Mouse (Mus musculus): ENCODE data around the gene Stx19. TPM values are rescaled to one million over a fixed set of nuclear protein-coding genes. Genes with fewer than 3 reads are reported as not detected.
A peak's percentile ranks its signal among the peaks of the same experiment; 100 is the strongest.

The Stx19 gene
- 0.55 and 0.71 TPM in 2 replicates for polyA plus RNA-seq (2015; fragmentation: Nextera tagmentation; extraction: Ambion mirVana)

- H3K27me3 ChIP-seq (replicated peaks; ENCODE audit: control insufficient read depth, insufficient read depth, low read length): no peaks in the 10 kb centered on the region
- H3K27ac ChIP-seq (ENCODE audit: low read length): no peak within 1 kb of the TSS
- no peak within 1 kb of the TSS for H3K4me3 ChIP-seq (replicated peaks; ENCODE audit: low read length)
- H3K9me3 ChIP-seq (ENCODE audit: control insufficient read depth, low read length): no peaks in the 10 kb centered on the region
- ATAC-seq: no peak
- no peak within 1 kb of the TSS for H3K4me2 ChIP-seq (ENCODE audit: low read length)
- no peak within 1 kb of the TSS for H3K9ac ChIP-seq (replicated peaks; ENCODE audit: low read depth, low read length)
- 0 out of 2 replicates have a peak, but pooled peaks cover 2% of the 10 kb centered on the region for H3K36me3 ChIP-seq (ENCODE audit: control insufficient read depth, insufficient read depth)
- H3K4me1 ChIP-seq (replicated peaks; ENCODE audit: control insufficient read depth, insufficient read depth, low read length): no peaks in the 10 kb centered on the region
- 89% methylated on average over 5 of the region's 5 CpGs for WGBS
These were observed at the start of gene Stx19 for GRCm38 (mm10) chr16:62814491-62814890. Gene Stx19, plus strand, starts transcription at chr16:62814676.

GRCm38 (mm10) chr16:62773462-62773861, 41.0 kb upstream of the Stx19 start:
- WGBS: 77% methylated on average over 4 of the region's 4 CpGs
- Histone ChIP-seq H3K4me3 (replicated peaks; ENCODE audit: low read length) (no peak overlapping the region), H3K27ac (ENCODE audit: low read length) (no peak overlapping the region), H3K9me3 (ENCODE audit: control insufficient read depth, low read length) (no peaks in the 10 kb centered on the region), H3K27me3 (replicated peaks; ENCODE audit: control insufficient read depth, insufficient read depth, low read length) (no peaks in the 10 kb centered on the region), H3K9ac (replicated peaks; ENCODE audit: low read depth, low read length) (no peak overlapping the region), H3K4me2 (ENCODE audit: low read length) (no peak overlapping the region), H3K4me1 (replicated peaks; ENCODE audit: control insufficient read depth, insufficient read depth, low read length) (no peaks in the 10 kb centered on the region), H3K36me3 (ENCODE audit: control insufficient read depth, insufficient read depth) (no peaks in the 10 kb centered on the region)
- ATAC-seq: no peak

- Histone ChIP-seq H3K27me3 (replicated peaks; ENCODE audit: control insufficient read depth, insufficient read depth, low read length) (no peaks in the 10 kb centered on the region), H3K36me3 (ENCODE audit: control insufficient read depth, insufficient read depth) (no peaks in the 10 kb centered on the region), H3K4me3 (replicated peaks; ENCODE audit: low read length) (no peak overlapping the region), H3K9ac (replicated peaks; ENCODE audit: low read depth, low read length) (no peak overlapping the region), H3K27ac (ENCODE audit: low read length) (no peak overlapping the region), H3K9me3 (ENCODE audit: control insufficient read depth, low read length) (no peaks in the 10 kb centered on the region), H3K4me2 (ENCODE audit: low read length) (no peak overlapping the region), H3K4me1 (replicated peaks; ENCODE audit: control insufficient read depth, insufficient read depth, low read length) (no peaks in the 10 kb centered on the region)
- ATAC-seq: no peak
- WGBS: 84% methylated on average over 11 of the region's 11 CpGs
These were observed 38.4 kb upstream of the Stx19 start for GRCm38 (mm10) chr16:62776034-62776433.

- 80% methylated on average over 10 of the region's 10 CpGs for WGBS
- H3K4me3 ChIP-seq (replicated peaks; ENCODE audit: low read length): no peak overlapping the region
- H3K9ac ChIP-seq (replicated peaks; ENCODE audit: low read depth, low read length): no peak overlapping the region
- no peaks in the 10 kb centered on the region for H3K27me3 ChIP-seq (replicated peaks; ENCODE audit: control insufficient read depth, insufficient read depth, low read length)
- H3K4me1 ChIP-seq (replicated peaks; ENCODE audit: control insufficient read depth, insufficient read depth, low read length): no peaks in the 10 kb centered on the region
- H3K36me3 ChIP-seq (ENCODE audit: control insufficient read depth, insufficient read depth): no peaks in the 10 kb centered on the region
- H3K27ac ChIP-seq (ENCODE audit: low read length): no peak overlapping the region
- no peaks in the 10 kb centered on the region for H3K9me3 ChIP-seq (ENCODE audit: control insufficient read depth, low read length)
- no peak overlapping the region for H3K4me2 ChIP-seq (ENCODE audit: low read length)
- no peak for ATAC-seq
These were observed 36.2 kb upstream of the Stx19 start for GRCm38 (mm10) chr16:62778282-62778681.

- Histone ChIP-seq H3K27me3 (replicated peaks; ENCODE audit: control insufficient read depth, insufficient read depth, low read length) (no peaks in the 10 kb centered on the region), H3K4me2 (ENCODE audit: low read length) (no peak overlapping the region), H3K36me3 (ENCODE audit: control insufficient read depth, insufficient read depth) (no peaks in the 10 kb centered on the region), H3K27ac (ENCODE audit: low read length) (no peak overlapping the region), H3K9me3 (ENCODE audit: control insufficient read depth, low read length) (no peaks in the 10 kb centered on the region), H3K4me1 (replicated peaks; ENCODE audit: control insufficient read depth, insufficient read depth, low read length) (peaks cover 18% of the 10 kb centered on the region), H3K4me3 (replicated peaks; ENCODE audit: low read length) (no peak overlapping the region), H3K9ac (replicated peaks; ENCODE audit: low read depth, low read length) (no peak overlapping the region)
- ATAC-seq: no peak
- WGBS: 72% methylated on average over 5 of the region's 5 CpGs
These were observed 32.2 kb upstream of the Stx19 start for GRCm38 (mm10) chr16:62782229-62782628.

GRCm38 (mm10) chr16:62786621-62787331, 27.7 kb upstream of the Stx19 start, which contains the start of gene Nsun3:
Gene Nsun3, minus strand, starts transcription at chr16:62786818.
- 3% methylated on average over 41 of the region's 41 CpGs for WGBS
- Histone ChIP-seq H3K4me1 (replicated peaks; ENCODE audit: control insufficient read depth, insufficient read depth, low read length) (peaks cover 22% of the 10 kb centered on the region), H3K27ac (ENCODE audit: low read length) (peak within 1 kb of the TSS; percentile 85), H3K4me3 (replicated peaks; ENCODE audit: low read length) (peak within 1 kb of the TSS; percentile 96), H3K36me3 (ENCODE audit: control insufficient read depth, insufficient read depth) (no peaks in the 10 kb centered on the region), H3K9ac (replicated peaks; ENCODE audit: low read depth, low read length) (peak within 1 kb of the TSS; percentile 90), H3K27me3 (replicated peaks; ENCODE audit: control insufficient read depth, insufficient read depth, low read length) (no peaks in the 10 kb centered on the region), H3K9me3 (ENCODE audit: control insufficient read depth, low read length) (no peaks in the 10 kb centered on the region), H3K4me2 (ENCODE audit: low read length) (peak within 1 kb of the TSS; percentile 89)
- ATAC-seq: peak; percentile 98

GRCm38 (mm10) chr16:62796608-62797007, 17.9 kb upstream of the Stx19 start:
- H3K9me3 ChIP-seq (ENCODE audit: control insufficient read depth, low read length): no peaks in the 10 kb centered on the region
- 90% methylated on average over 1 of the region's 1 CpGs for WGBS
- H3K27me3 ChIP-seq (replicated peaks; ENCODE audit: control insufficient read depth, insufficient read depth, low read length): no peaks in the 10 kb centered on the region
- no peak overlapping the region for H3K27ac ChIP-seq (ENCODE audit: low read length)
- no peak for ATAC-seq
- no peak overlapping the region for H3K4me2 ChIP-seq (ENCODE audit: low read length)
- H3K36me3 ChIP-seq (ENCODE audit: control insufficient read depth, insufficient read depth): peaks cover 8% of the 10 kb centered on the region
- no peaks in the 10 kb centered on the region for H3K4me1 ChIP-seq (replicated peaks; ENCODE audit: control insufficient read depth, insufficient read depth, low read length)
- no peak overlapping the region for H3K9ac ChIP-seq (replicated peaks; ENCODE audit: low read depth, low read length)
- no peak overlapping the region for H3K4me3 ChIP-seq (replicated peaks; ENCODE audit: low read length)

GRCm38 (mm10) chr16:62798808-62799207, 15.7 kb upstream of the Stx19 start:
- H3K36me3 ChIP-seq (ENCODE audit: control insufficient read depth, insufficient read depth): peaks cover 10% of the 10 kb centered on the region
- 91% methylated on average over 3 of the region's 3 CpGs for WGBS
- no peak overlapping the region for H3K9ac ChIP-seq (replicated peaks; ENCODE audit: low read depth, low read length)
- no peak for ATAC-seq
- H3K4me2 ChIP-seq (ENCODE audit: low read length): no peak overlapping the region
- no peaks in the 10 kb centered on the region for H3K27me3 ChIP-seq (replicated peaks; ENCODE audit: control insufficient read depth, insufficient read depth, low read length)
- H3K4me1 ChIP-seq (replicated peaks; ENCODE audit: control insufficient read depth, insufficient read depth, low read length): no peaks in the 10 kb centered on the region
- no peaks in the 10 kb centered on the region for H3K9me3 ChIP-seq (ENCODE audit: control insufficient read depth, low read length)
- H3K4me3 ChIP-seq (replicated peaks; ENCODE audit: low read length): no peak overlapping the region
- H3K27ac ChIP-seq (ENCODE audit: low read length): no peak overlapping the region

- 93% methylated on average over 4 of the region's 4 CpGs for WGBS
- H3K4me2 ChIP-seq (ENCODE audit: low read length): no peak overlapping the region
- no peak for ATAC-seq
These were observed 15.1 kb upstream of the Stx19 start for GRCm38 (mm10) chr16:62799426-62799825.

More at GRCm38 (mm10) chr16:62799426-62799825, 15.1 kb upstream of the Stx19 start:
- no peaks in the 10 kb centered on the region for H3K27me3 ChIP-seq (replicated peaks; ENCODE audit: control insufficient read depth, insufficient read depth, low read length)
- no peak overlapping the region for H3K4me3 ChIP-seq (replicated peaks; ENCODE audit: low read length)
- no peak overlapping the region for H3K9ac ChIP-seq (replicated peaks; ENCODE audit: low read depth, low read length)
- no peaks in the 10 kb centered on the region for H3K9me3 ChIP-seq (ENCODE audit: control insufficient read depth, low read length)
- H3K4me1 ChIP-seq (replicated peaks; ENCODE audit: control insufficient read depth, insufficient read depth, low read length): no peaks in the 10 kb centered on the region
- peaks cover 10% of the 10 kb centered on the region for H3K36me3 ChIP-seq (ENCODE audit: control insufficient read depth, insufficient read depth)
- no peak overlapping the region for H3K27ac ChIP-seq (ENCODE audit: low read length)
